Mouse (Mus musculus): ENCODE results near the gene BC052040.

BC052040 gene

GRCm38 (mm10) chr2:115764595-115765305 is 183.2 kb downstream of the BC052040 start:
- no peak for DNase-seq (ENCODE audit: low spot score in 2 of 2)

- DNase-seq (ENCODE audit: low spot score in 2 of 2), result no peak
These were observed 188.2 kb downstream of the BC052040 start for GRCm38 (mm10) chr2:115769597-115770305.

GRCm38 (mm10) chr2:115772709-115773108 is 191.2 kb downstream of the BC052040 start:
- no peak for DNase-seq (ENCODE audit: low spot score in 2 of 2)

GRCm38 (mm10) chr2:115774153-115774908 is 192.8 kb downstream of the BC052040 start:
- no peak for DNase-seq (ENCODE audit: low spot score in 2 of 2)

- no peak for DNase-seq (ENCODE audit: low spot score in 2 of 2)
These were observed 194.1 kb downstream of the BC052040 start for GRCm38 (mm10) chr2:115775488-115776217.

GRCm38 (mm10) chr2:115776924-115777860 is 195.7 kb downstream of the BC052040 start:
- no peak for DNase-seq (ENCODE audit: low spot score in 2 of 2)

GRCm38 (mm10) chr2:115780546-115781011 is 199.1 kb downstream of the BC052040 start:
- DNase-seq (ENCODE audit: low spot score in 2 of 2), result no peak

GRCm38 (mm10) chr2:115785687-115786086 is 204.2 kb downstream of the BC052040 start:
- DNase-seq (ENCODE audit: low spot score in 2 of 2), result no peak

GRCm38 (mm10) chr2:115798839-115799238 is 217.3 kb downstream of the BC052040 start:
- DNase-seq (ENCODE audit: low spot score in 2 of 2), result no peak

- no peak for DNase-seq (ENCODE audit: low spot score in 2 of 2)
These were observed 226.9 kb downstream of the BC052040 start for GRCm38 (mm10) chr2:115808376-115808775.

GRCm38 (mm10) chr2:115813316-115813715 is 231.8 kb downstream of the BC052040 start:
- no peak for DNase-seq (ENCODE audit: low spot score in 2 of 2)

- no peak for DNase-seq (ENCODE audit: low spot score in 2 of 2)
These were observed 232.2 kb downstream of the BC052040 start for GRCm38 (mm10) chr2:115813721-115814120.

GRCm38 (mm10) chr2:115817959-115818358 is 236.4 kb downstream of the BC052040 start:
- no peak for DNase-seq (ENCODE audit: low spot score in 2 of 2)

- DNase-seq (ENCODE audit: low spot score in 2 of 2), result no peak
These were observed 240.8 kb downstream of the BC052040 start for GRCm38 (mm10) chr2:115822361-115822760.

All from spleen, postnatal 36 days (tissue).